Mouse (Mus musculus) erythroblast, embryonic 14.5 days (primary cell): Measurements from ENCODE around the gene Fsd1.

Experiments
- GATA1 ChIP-seq: IDR thresholded peaks from 2 replicates; pipeline ENCODE4 v1.6.1; 2012; ENCODE audit warnings: low read length, inconsistent platforms, mixed read lengths
- TAL1 ChIP-seq: IDR thresholded peaks from 3 replicates; pipeline ENCODE4 v1.6.1; 2012; ENCODE audit warnings: low read length, inconsistent platforms, mixed read lengths

GRCm38 (mm10) chr17:56006956-56007355, 20.6 kb downstream of the Fsd1 start:
- TF ChIP-seq GATA1 (no peak), TAL1 (no peak)
